8 mouse cellular contexts compared by ENCODE assay signal in genomic region chr2:12883276-12883914, GRCm38 (mm10). TPM values are rescaled to one million over a fixed set of nuclear protein-coding genes. Genes with fewer than 3 reads are reported as not detected.
DNase-seq lines count a peak whose midpoint lies in the region; ATAC-seq lines count a peak whose summit lies in the region.

No protein-coding gene starts in this region.

- WGBS in heart, embryonic 10.5 days = 71% methylated on average over 10 of the region's 10 CpGs
- WGBS in hindbrain, embryonic 14.5 days = 59% methylated on average over 10 of the region's 10 CpGs

- intact Hi-C loops in left cerebral cortex, postnatal 36 days (cut with DNase I) = no loop called here

- H3K27me3 ChIP-seq in heart, embryonic 10.5 days (ENCODE audit: insufficient read depth, poor library complexity, severe bottlenecking) = no peaks in the 10 kb centered on the region
- no peaks in the 10 kb centered on the region for H3K27me3 ChIP-seq in hindbrain, embryonic 14.5 days (ENCODE audit: control insufficient read depth, insufficient read depth, low read length)

- DNase-seq in heart, adult 18-20 months = peak; percentile 6 to 8
- DNase-seq in heart, embryonic 10.5 days (ENCODE audit: low spot score) = no peak
- DNase-seq in cerebellum, adult 11-12 months = peak; percentile 82
- DNase-seq in hindbrain, embryonic 14.5 days (ENCODE audit: low spot score) = peak; percentile 64
- peak; percentile 58 to 63 for DNase-seq in left cerebral cortex, postnatal 36 days (ENCODE audit: low spot score in 2 of 2)
- DNase-seq in spleen, postnatal 4 days (ENCODE audit: low spot score in 2 of 2) = no peak
- DNase-seq in spleen, adult 18-20 months = no peak
- DNase-seq in thymus, postnatal 14 days = no peak

- no peaks in the 10 kb centered on the region for H3K4me1 ChIP-seq in heart, embryonic 10.5 days
- H3K4me1 ChIP-seq in hindbrain, embryonic 14.5 days (replicated peaks; ENCODE audit: control insufficient read depth, insufficient read depth, low read length) = 0 out of 2 replicates have a peak, but pooled peaks cover 4% of the 10 kb centered on the region

- no peaks in the 10 kb centered on the region for H3K9me3 ChIP-seq in heart, embryonic 10.5 days
- H3K9me3 ChIP-seq in hindbrain, embryonic 14.5 days (ENCODE audit: control insufficient read depth, low read length) = no peaks in the 10 kb centered on the region

- no peaks in the 10 kb centered on the region for H3K36me3 ChIP-seq in heart, embryonic 10.5 days
- H3K36me3 ChIP-seq in hindbrain, embryonic 14.5 days (replicated peaks; ENCODE audit: control insufficient read depth, insufficient read depth) = no peaks in the 10 kb centered on the region

- H3K4me2 ChIP-seq in hindbrain, embryonic 14.5 days (replicated peaks) = no peak overlapping the region

- no peak overlapping the region for H3K9ac ChIP-seq in hindbrain, embryonic 14.5 days

- H3K4me3 ChIP-seq in heart, embryonic 10.5 days = no peak overlapping the region
- no peak overlapping the region for H3K4me3 ChIP-seq in hindbrain, embryonic 14.5 days (replicated peaks; ENCODE audit: low read length)

- ATAC-seq in hindbrain, embryonic 14.5 days (ENCODE audit: low FRiP score) = peak; percentile 91

- H3K27ac ChIP-seq in heart, embryonic 10.5 days = no peak overlapping the region
- peak overlapping the region; percentile 23; the same call in 1 of the 2 replicates for H3K27ac ChIP-seq in hindbrain, embryonic 14.5 days

RNA-seq across cellular contexts. Expression of gene Pter, which starts 40.4 kb away (rescaled TPM):
- total RNA-seq in heart, adult 18-20 months (2021) = 1 to 10 TPM; 8.5 to 9.3 TPM
- 33.5 and 39.9 TPM in 2 replicates for polyA plus RNA-seq in heart, embryonic 10.5 days (2016; fragmentation: Nextera tagmentation; extraction: Ambion mirVana)
- polyA plus RNA-seq in hindbrain, embryonic 14.5 days (2014; fragmentation: Nextera tagmentation; extraction: Ambion mirVana) = 10.3 and 11.7 TPM in 2 replicates
- total RNA-seq in left cerebral cortex, postnatal 36 days (2021) = 1 to 10 TPM in 1 of 2 experiments, under 1 TPM in 1; 0.77 to 1.2 TPM

Comparison
In these comparisons a context has a peak if more than half of its experiments do, and no peak if none do; other contexts are left out.
1. DNase-seq: peak in heart, adult 18-20 months (2 of 2), cerebellum, adult 11-12 months (single experiment), hindbrain, embryonic 14.5 days (single experiment) and left cerebral cortex, postnatal 36 days (2 of 2); none in heart, embryonic 10.5 days (single experiment), spleen, postnatal 4 days (0 of 2), spleen, adult 18-20 months (0 of 2) and thymus, postnatal 14 days (single experiment).
2. RNA of gene Pter, which starts 40.4 kb away (total RNA-seq): 8.5 to 9.3 TPM in heart, adult 18-20 months; 0.77 to 1.2 TPM in left cerebral cortex, postnatal 36 days; every median in the first group is over 4 times any median in the second.